Mouse (Mus musculus) MEL (cell line): Measurements from ENCODE around the gene Rnf44. TPM values are rescaled to one million over a fixed set of nuclear protein-coding genes. Genes with fewer than 3 reads are reported as not detected.

Experiments used
- DNase-seq: peaks from one replicate; pipeline ENCODE4 v3.0.0; 2011; ENCODE audit warnings: low read depth, low spot score
- H3K27ac ChIP-seq: 2 replicates; pipeline ENCODE4 v1.5.1; 2012; ENCODE audit warnings: low read depth, mild to moderate bottlenecking, control low read depth, low read length, moderate library complexity; ENCODE audit not compliant: control insufficient read depth
- H3K27me3 ChIP-seq, 2 experiments: fragments of 150-350 bp in 1 of 2; sonication (generic) in 1 of 2; 2 replicates each; pipeline ENCODE4 v1.6.1; 2012; ENCODE audit warnings: low read length in 2 of 2, mild to moderate bottlenecking in 2 of 2, improper control_type of control experiment in 1 of 2, moderate library complexity in 1 of 2; ENCODE audit not compliant: insufficient read depth in 2 of 2, control insufficient read depth in 1 of 2
- H3K36me3 ChIP-seq, 2 experiments: 2 replicates each; pipeline ENCODE4 v1.6.1; 2012 to 2014; ENCODE audit warnings: low read length in 2 of 2, improper control_type of control experiment in 1 of 2, inconsistent platforms in 1 of 2, mild to moderate bottlenecking in 1 of 2; ENCODE audit not compliant: insufficient read depth in 2 of 2, control insufficient read depth in 1 of 2
- H3K4me1 ChIP-seq, 2 experiments: fragments of 150-350 bp in 1 of 2; sonication (generic) in 1 of 2; 2 replicates each; pipeline ENCODE4 v1.6.1; 2012; ENCODE audit warnings: low read length in 2 of 2, improper control_type of control experiment in 1 of 2, mild to moderate bottlenecking in 1 of 2; ENCODE audit not compliant: insufficient read depth in 2 of 2, control insufficient read depth in 1 of 2
- H3K4me3 ChIP-seq, 2 experiments: fragments of 150-350 bp in 1 of 2; sonication (generic) in 1 of 2; 2 replicates each; pipeline ENCODE4 v1.5.1; 2012; ENCODE audit warnings: low read depth in 2 of 2, low read length in 2 of 2, mild to moderate bottlenecking in 2 of 2, moderate library complexity in 2 of 2, control low read depth in 1 of 2, improper control_type of control experiment in 1 of 2; ENCODE audit not compliant: control insufficient read depth in 1 of 2, insufficient read depth in 1 of 2
- H3K79me2 ChIP-seq: 2 replicates; pipeline ENCODE4 v1.6.1; 2012; ENCODE audit warnings: mild to moderate bottlenecking, low read length, moderate library complexity; ENCODE audit not compliant: control insufficient read depth, poor library complexity, insufficient read depth
- H3K9ac ChIP-seq: 2 replicates; pipeline ENCODE4 v1.6.1; 2012; ENCODE audit warnings: low read depth, mild to moderate bottlenecking, control low read depth, low read length, moderate library complexity; ENCODE audit not compliant: control insufficient read depth, poor library complexity, severe bottlenecking
- H3K9me3 ChIP-seq: fragments of 150-350 bp; sonication (generic); replicated peaks from 2 replicates; pipeline ENCODE4 v1.6.1; 2012; ENCODE audit warnings: mild to moderate bottlenecking, low read length, improper control_type of control experiment, moderate library complexity; ENCODE audit not compliant: insufficient read depth
- CHD1 ChIP-seq: IDR thresholded peaks from 2 replicates; pipeline ENCODE4 v1.6.1; 2012; ENCODE audit warnings: low read depth, mild to moderate bottlenecking, inconsistent platforms, low read length, improper control_type of control experiment
- CHD2 ChIP-seq: IDR thresholded peaks from 2 replicates; pipeline ENCODE4 v1.6.1; 2011; ENCODE audit warnings: low read length, improper control_type of control experiment
- CTCF ChIP-seq, 3 experiments: IDR thresholded peaks in 2 of 3; conservative IDR thresholded peaks in 1 of 3; 2 replicates each; pipeline ENCODE4 v1.5.1; 2011 to 2012; ENCODE audit warnings: low read length in 3 of 3, low read depth in 2 of 3, mild to moderate bottlenecking in 2 of 3, improper control_type of control experiment in 1 of 3, inconsistent platforms in 1 of 3, mixed read lengths in 1 of 3, moderate library complexity in 1 of 3; ENCODE audit not compliant: control insufficient read depth in 1 of 3, insufficient read depth in 1 of 3, poor library complexity in 1 of 3, severe bottlenecking in 1 of 3
- E2F4 ChIP-seq: IDR thresholded peaks from 2 replicates; pipeline ENCODE4 v1.6.1; 2011; ENCODE audit warnings: low read depth, low read length, improper control_type of control experiment, borderline replicate concordance
- EP300 ChIP-seq, 2 experiments: IDR thresholded peaks; 2 replicates each; pipeline ENCODE4 v1.6.1; 2011; ENCODE audit warnings: improper control_type of control experiment in 2 of 2, low read length in 2 of 2, low read depth in 1 of 2, mild to moderate bottlenecking in 1 of 2
- GABPA ChIP-seq: IDR thresholded peaks from 2 replicates; pipeline ENCODE4 v1.6.1; 2012; ENCODE audit warnings: low read depth, mild to moderate bottlenecking, inconsistent platforms, low read length, improper control_type of control experiment, moderate library complexity
- GATA1 ChIP-seq: IDR thresholded peaks from 2 replicates; pipeline ENCODE4 v1.6.1; 2011; ENCODE audit warnings: low read depth, low read length, improper control_type of control experiment
- HCFC1 ChIP-seq: IDR thresholded peaks from 2 replicates; pipeline ENCODE4 v1.6.1; 2012; ENCODE audit warnings: low read depth, mild to moderate bottlenecking, inconsistent platforms, low read length, improper control_type of control experiment, moderate library complexity
- JUND ChIP-seq: IDR thresholded peaks from 2 replicates; pipeline ENCODE4 v1.6.1; 2011; ENCODE audit warnings: low read depth, mild to moderate bottlenecking, improper control_type of control experiment, low read length
- KAT2A ChIP-seq: conservative IDR thresholded peaks from 2 replicates; pipeline ENCODE4 v1.6.1; 2012; ENCODE audit warnings: low read depth, low read length, improper control_type of control experiment, inconsistent platforms
- MAFK ChIP-seq: IDR thresholded peaks from 2 replicates; pipeline ENCODE4 v1.6.1; 2011; ENCODE audit warnings: low read depth, mild to moderate bottlenecking, low read length, improper control_type of control experiment, borderline replicate concordance
- MXI1 ChIP-seq: IDR thresholded peaks from 2 replicates; pipeline ENCODE4 v1.6.1; 2011; ENCODE audit warnings: mild to moderate bottlenecking, low read depth, low read length, improper control_type of control experiment
- NRF1 ChIP-seq: IDR thresholded peaks from 2 replicates; pipeline ENCODE4 v1.6.1; 2014; ENCODE audit warnings: low read depth, mild to moderate bottlenecking, inconsistent platforms, low read length, improper control_type of control experiment, moderate library complexity; ENCODE audit not compliant: poor library complexity, insufficient read depth, severe bottlenecking
- POLR2A ChIP-seq, 2 experiments: IDR thresholded peaks; 2 replicates each; pipeline ENCODE4 v1.6.1; 2011 to 2012; ENCODE audit warnings: low read length in 2 of 2, mild to moderate bottlenecking in 2 of 2, control low read depth in 1 of 2, improper control_type of control experiment in 1 of 2, low read depth in 1 of 2, moderate library complexity in 1 of 2; ENCODE audit not compliant: control insufficient read depth in 1 of 2, insufficient read depth in 1 of 2, poor library complexity in 1 of 2
- POLR2AphosphoS5 ChIP-seq: IDR thresholded peaks from 2 replicates; pipeline ENCODE4 v1.6.1; 2012; ENCODE audit warnings: low read depth, borderline replicate concordance, mild to moderate bottlenecking, inconsistent platforms, low read length, moderate library complexity, mixed read lengths
- RAD21 ChIP-seq: IDR thresholded peaks from 2 replicates; pipeline ENCODE4 v1.6.1; 2011; ENCODE audit warnings: mild to moderate bottlenecking, low read depth, low read length, improper control_type of control experiment
- RCOR1 ChIP-seq: IDR thresholded peaks from 2 replicates; pipeline ENCODE4 v1.6.1; 2012; ENCODE audit warnings: low read depth, mild to moderate bottlenecking, inconsistent platforms, low read length, improper control_type of control experiment
- SIN3A ChIP-seq: IDR thresholded peaks from 2 replicates; pipeline ENCODE4 v1.6.1; 2012; ENCODE audit warnings: low read length, improper control_type of control experiment, inconsistent platforms
- TAL1 ChIP-seq: IDR thresholded peaks from 2 replicates; pipeline ENCODE4 v1.6.1; 2012; ENCODE audit warnings: mild to moderate bottlenecking, inconsistent platforms, low read length, moderate library complexity, mixed read lengths
- TBP ChIP-seq: IDR thresholded peaks from 2 replicates; pipeline ENCODE4 v1.8.0; 2011; ENCODE audit warnings: low read depth, low read length, improper control_type of control experiment
- UBTF ChIP-seq: IDR thresholded peaks from 2 replicates; pipeline ENCODE4 v1.6.1; 2012; ENCODE audit warnings: low read depth, mild to moderate bottlenecking, inconsistent platforms, low read length, improper control_type of control experiment, moderate library complexity, borderline replicate concordance; ENCODE audit not compliant: insufficient read depth
- ZC3H11A ChIP-seq: IDR thresholded peaks from 2 replicates; pipeline ENCODE4 v1.6.1; 2012; ENCODE audit warnings: low read depth, mild to moderate bottlenecking, inconsistent platforms, low read length, improper control_type of control experiment
- ZKSCAN1 ChIP-seq: IDR thresholded peaks from 2 replicates; pipeline ENCODE4 v1.6.1; 2012; ENCODE audit warnings: low read depth, mild to moderate bottlenecking, inconsistent platforms, low read length, improper control_type of control experiment, moderate library complexity
- ZMIZ1 ChIP-seq: IDR thresholded peaks from 2 replicates; pipeline ENCODE4 v1.6.1; 2012; ENCODE audit warnings: low read depth, mild to moderate bottlenecking, inconsistent platforms, low read length, improper control_type of control experiment, moderate library complexity
- ZNF384 ChIP-seq: IDR thresholded peaks from 2 replicates; pipeline ENCODE4 v1.6.1; 2012; ENCODE audit warnings: low read depth, mild to moderate bottlenecking, inconsistent platforms, low read length, improper control_type of control experiment
- polyA plus RNA-seq, 2 experiments: library from polyadenylated mRNA; stranded (reverse) in 1 of 2; unstranded in 1 of 2; fragments of >175 nt in 1 of 2; fragments of >200 nt in 1 of 2; gene quantifications; 2 replicates each; pipeline versions ENCODE4 v1.2.1 to v1.2.4; 2012; ENCODE audit warnings: low replicate concordance in 2 of 2, low read depth in 1 of 2; ENCODE audit not compliant: insufficient read length in 2 of 2, insufficient read depth in 1 of 2, missing spikeins in 1 of 2
- total RNA-seq: library from RNA; depleted of rRNA; stranded (reverse); fragments of 300-350 nt; gene quantifications from 2 replicates; pipeline ENCODE4 v1.2.3, GENCODE M21; 2012

Gene Rnf44
- total and polyA plus RNA-seq, 3 experiments, result 10.7 to 60.5 TPM; not detected in 1

GRCm38 (mm10) chr13:54670491-54670890, 23.2 kb downstream of the Rnf44 start:
- H3K4me3 ChIP-seq, result no peak overlapping the region
- no peaks in the 10 kb centered on the region for H3K36me3 ChIP-seq
- no peak for TF ChIP-seq TAL1
- no peak for TF ChIP-seq SIN3A
- no peak for TF ChIP-seq RCOR1
- no peak overlapping the region for H3K27ac ChIP-seq
- H3K27me3 ChIP-seq, result no peaks in the 10 kb centered on the region
- no peak for DNase-seq
- no peaks in the 10 kb centered on the region for H3K9me3 ChIP-seq
- H3K79me2 ChIP-seq, result no peaks in the 10 kb centered on the region
- no peak overlapping the region for H3K9ac ChIP-seq
- H3K4me1 ChIP-seq, result no peaks in the 10 kb centered on the region

- no peaks in the 10 kb centered on the region for H3K4me1 ChIP-seq
- H3K27me3 ChIP-seq, result no peaks in the 10 kb centered on the region
- peaks cover 0 to 1% of the 10 kb centered on the region in 2 experiments; a peak in 1 of 4 replicates for H3K36me3 ChIP-seq
- no peaks in the 10 kb centered on the region for H3K9me3 ChIP-seq
- no peak overlapping the region for H3K4me3 ChIP-seq
- no peaks in the 10 kb centered on the region for H3K79me2 ChIP-seq
- no peak for DNase-seq
- TF ChIP-seq RAD21 (no peak), POLR2AphosphoS5 (no peak), CHD2 (no peak), JUND (no peak), CHD1 (no peak), UBTF (no peak), E2F4 (no peak), ZKSCAN1 (no peak), ZNF384 (no peak), MAFK (no peak), ZC3H11A (no peak), MXI1 (no peak), GABPA (no peak), HCFC1 (no peak), RCOR1 (no peak)
- no peak overlapping the region for H3K9ac ChIP-seq
- H3K27ac ChIP-seq, result no peak overlapping the region
Observed at GRCm38 (mm10) chr13:54665062-54665461, 28.6 kb downstream of the Rnf44 start.

GRCm38 (mm10) chr13:54664509-54664908, 29.2 kb downstream of the Rnf44 start:
- H3K27me3 ChIP-seq, result no peaks in the 10 kb centered on the region
- TF ChIP-seq MXI1 (no peak), POLR2A (IDR thresholded peaks at IDR 0.05; ENCODE audit: control insufficient read depth in 1 of 2, insufficient read depth in 1 of 2, low read depth in 1 of 2, low read length in 2 of 2, poor library complexity in 1 of 2) (no peak), CTCF (IDR thresholded peaks at IDR 0.05 in 2 of 3, conservative IDR thresholded peaks at IDR 0.05 in 1 of 3; ENCODE audit: control insufficient read depth in 1 of 3, insufficient read depth in 1 of 3, low read depth in 2 of 3, low read length in 3 of 3, poor library complexity in 1 of 3, severe bottlenecking in 1 of 3) (no peak), NRF1 (no peak), TAL1 (no peak), EP300 (IDR thresholded peaks at IDR 0.05; ENCODE audit: low read depth in 1 of 2, low read length in 2 of 2) (no peak), KAT2A (no peak), ZKSCAN1 (no peak), JUND (no peak), ZMIZ1 (no peak), GABPA (no peak), SIN3A (no peak), ZC3H11A (no peak), GATA1 (no peak), TBP (no peak), CHD2 (no peak)
- TF ChIP-seq, all 39 proteins: peak for 0
- Histone ChIP-seq H3K27ac (no peak overlapping the region), H3K4me3 (no peak overlapping the region), H3K79me2 (no peaks in the 10 kb centered on the region), H3K4me1 (no peaks in the 10 kb centered on the region), H3K36me3 (peaks cover 0 to 1% of the 10 kb centered on the region in 2 experiments; a peak in 1 of 4 replicates), H3K9ac (no peak overlapping the region), H3K9me3 (no peaks in the 10 kb centered on the region)
- DNase-seq, result no peak
